Mouse (Mus musculus) limb, embryonic 15.5 days (tissue): ENCODE data around the gene Atp6v0d1. TPM values are rescaled to one million over a fixed set of nuclear protein-coding genes. Genes with fewer than 3 reads are reported as not detected.

Experiments used
- ATAC-seq: fragments of 200-750 bp; cut with Nextera tagmentation; 2 replicates; pipeline ENCODE4 v1.8.0; 2017; ENCODE audit warnings: low read depth, moderate TSS enrichment; ENCODE audit not compliant: insufficient number of reproducible peaks, low FRiP score, low TSS enrichment
- H3K27ac ChIP-seq: fragments of 300-500 bp; sonication (generic); 2 replicates; pipeline ENCODE4 v1.5.1; 2015; ENCODE audit warnings: moderate library complexity, mild to moderate bottlenecking, inconsistent platforms
- H3K27me3 ChIP-seq: fragments of 300-500 bp; sonication (generic); 2 replicates; pipeline ENCODE4 v1.6.1; 2015; ENCODE audit warnings: inconsistent platforms
- H3K36me3 ChIP-seq: fragments of 300-500 bp; sonication (generic); 2 replicates; pipeline ENCODE4 v1.6.1; 2015; ENCODE audit warnings: inconsistent platforms
- H3K4me1 ChIP-seq: fragments of 300-500 bp; sonication (generic); 2 replicates; pipeline ENCODE4 v1.6.1; 2015; ENCODE audit warnings: inconsistent platforms
- H3K4me2 ChIP-seq: fragments of 300-500 bp; sonication (generic); 2 replicates; pipeline ENCODE4 v1.6.1; 2015; ENCODE audit warnings: mild to moderate bottlenecking, inconsistent platforms
- H3K4me3 ChIP-seq: fragments of 300-500 bp; sonication (generic); 2 replicates; pipeline ENCODE4 v1.5.1; 2015; ENCODE audit warnings: mild to moderate bottlenecking, inconsistent platforms
- H3K9ac ChIP-seq: fragments of 300-500 bp; sonication (generic); 2 replicates; pipeline ENCODE4 v1.6.1; 2015; ENCODE audit warnings: inconsistent platforms
- H3K9me3 ChIP-seq: fragments of 300-500 bp; sonication (generic); 2 replicates; pipeline ENCODE4 v1.6.1; 2016; ENCODE audit warnings: inconsistent platforms
- WGBS: fragments of 180-500 bp; shearing (Covaris S2); methylation state at CpG from one replicate; pipeline ENCODE4 v1.1.7; 2015; 5-methylcytosine and 5-hydroxymethylcytosine counted together
- polyA plus RNA-seq: library from polyadenylated mRNA; unstranded; fragments of >200 nt; fragmentation: Nextera tagmentation; extraction: Ambion mirVana; gene quantifications from 2 replicates; pipeline ENCODE4 v1.2.1, GENCODE M21; 2015

Atp6v0d1 gene
- polyA plus RNA-seq, 1 experiment from 2014 or later, result 97.4 TPM

DNA sequence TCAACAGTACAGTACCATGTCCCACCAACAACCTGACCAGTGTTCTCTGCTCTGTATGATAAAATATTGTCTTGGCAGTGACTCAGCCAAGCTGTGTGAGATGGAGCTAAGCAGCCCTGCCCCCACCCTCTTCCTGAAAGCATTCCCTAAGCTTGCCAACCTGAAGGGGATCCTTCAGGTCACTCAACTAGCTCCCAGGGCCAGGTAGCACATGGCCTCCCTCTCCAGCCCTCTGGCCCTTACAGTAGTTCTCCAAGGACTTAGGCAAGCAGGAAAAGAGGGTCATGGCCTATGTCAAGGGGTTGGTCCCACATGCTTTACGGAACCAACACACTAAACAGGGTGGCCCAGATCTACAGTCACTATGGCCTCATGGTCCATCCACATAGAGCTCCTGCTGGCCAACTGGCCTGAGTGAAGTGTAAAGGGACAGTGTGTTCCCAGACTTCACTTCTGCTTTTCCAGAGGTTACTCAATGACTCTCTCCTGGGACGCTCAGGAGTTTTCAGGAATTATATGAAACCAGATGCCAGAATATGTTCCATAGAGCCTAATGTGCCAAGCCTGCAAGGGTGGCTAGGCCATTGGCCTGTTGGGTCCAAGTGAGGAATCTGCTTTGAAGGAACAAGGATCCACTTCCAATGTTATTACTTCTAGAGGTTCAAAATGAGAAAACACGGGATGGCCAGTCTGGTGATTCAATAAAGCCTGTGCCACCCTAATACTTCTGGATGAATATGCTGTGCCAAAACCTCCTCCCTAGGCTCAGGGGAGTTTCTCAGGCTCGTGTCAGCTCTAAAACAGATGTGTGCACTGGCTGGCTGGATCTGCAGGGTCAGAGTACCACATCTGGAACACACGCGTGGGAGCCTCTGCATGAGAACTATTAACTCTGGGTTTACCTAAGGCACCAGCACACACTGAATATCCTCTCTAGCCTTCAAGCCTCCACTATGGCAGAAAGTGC is 19.2 kb downstream of the Atp6v0d1 start:
- Histone ChIP-seq H3K9me3 (no peaks in the 10 kb centered on the region), H3K27me3 (no peaks in the 10 kb centered on the region), H3K4me1 (peaks cover 34% of the 10 kb centered on the region), H3K27ac (0 out of 2 replicates have a peak overlapping the region, but pooled peaks have one; percentile 18), H3K4me2 (no peak overlapping the region), H3K4me3 (no peak overlapping the region), H3K9ac (no peak overlapping the region), H3K36me3 (peaks cover 4% of the 10 kb centered on the region; the same call in 1 of the 2 replicates)
- WGBS, result 53% methylated on average over 6 of the region's 6 CpGs
- ATAC-seq, result no peak

- H3K27ac ChIP-seq, result peak overlapping the region; percentile 33; the same call in 1 of the 2 replicates
- no peaks in the 10 kb centered on the region for H3K27me3 ChIP-seq
- H3K36me3 ChIP-seq, result peaks cover 5% of the 10 kb centered on the region; the same call in 1 of the 2 replicates
- no peak for ATAC-seq
- H3K4me2 ChIP-seq, result no peak overlapping the region
- no peak overlapping the region for H3K4me3 ChIP-seq
- H3K9ac ChIP-seq, result no peak overlapping the region
- H3K9me3 ChIP-seq, result no peaks in the 10 kb centered on the region
- peaks cover 34% of the 10 kb centered on the region for H3K4me1 ChIP-seq
- WGBS, result 78% methylated on average over 3 of the region's 3 CpGs
These were observed 20.6 kb downstream of the Atp6v0d1 start for GRCm38 (mm10) chr8:105545249-105545648.

DNA sequence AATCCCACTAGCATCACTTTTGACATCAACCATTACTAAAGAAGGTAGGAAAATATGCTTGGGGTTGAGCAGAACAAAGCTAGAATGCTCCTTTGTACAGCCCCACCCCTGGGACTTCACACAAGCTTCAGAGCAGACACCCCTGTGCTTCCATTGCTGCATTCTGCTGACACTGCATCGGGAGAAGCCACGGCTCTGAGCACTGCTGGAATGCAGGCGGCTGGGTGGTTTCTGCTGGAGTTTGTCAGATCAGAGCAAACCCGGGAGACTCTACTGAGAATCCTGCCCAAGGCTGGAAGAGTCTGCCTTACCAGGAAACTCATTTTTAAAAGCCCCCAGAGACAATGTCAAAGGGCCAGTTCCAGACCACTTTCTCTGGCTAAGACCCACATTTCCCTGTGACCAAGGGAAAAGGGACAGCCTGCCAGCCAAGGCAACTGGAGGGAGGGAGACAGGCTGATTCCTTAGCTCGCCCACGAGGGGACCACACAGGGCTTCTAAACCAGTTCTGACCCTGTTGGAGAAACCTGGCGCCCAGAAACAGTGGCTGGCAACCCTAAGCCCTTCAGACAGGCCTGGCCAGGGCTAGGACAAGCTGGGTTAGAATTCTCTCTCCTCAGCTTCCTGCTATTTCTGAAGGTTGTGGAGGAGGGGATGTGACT is 21.2 kb downstream of the Atp6v0d1 start:
- Histone ChIP-seq H3K4me3 (no peak overlapping the region), H3K9me3 (no peaks in the 10 kb centered on the region), H3K4me1 (peaks cover 34% of the 10 kb centered on the region), H3K27me3 (no peaks in the 10 kb centered on the region), H3K27ac (peak overlapping the region; percentile 33; the same call in 1 of the 2 replicates), H3K9ac (no peak overlapping the region), H3K36me3 (peaks cover 5% of the 10 kb centered on the region; the same call in 1 of the 2 replicates), H3K4me2 (no peak overlapping the region)
- no peak for ATAC-seq
- WGBS, result 48% methylated on average over 7 of the region's 7 CpGs

DNA sequence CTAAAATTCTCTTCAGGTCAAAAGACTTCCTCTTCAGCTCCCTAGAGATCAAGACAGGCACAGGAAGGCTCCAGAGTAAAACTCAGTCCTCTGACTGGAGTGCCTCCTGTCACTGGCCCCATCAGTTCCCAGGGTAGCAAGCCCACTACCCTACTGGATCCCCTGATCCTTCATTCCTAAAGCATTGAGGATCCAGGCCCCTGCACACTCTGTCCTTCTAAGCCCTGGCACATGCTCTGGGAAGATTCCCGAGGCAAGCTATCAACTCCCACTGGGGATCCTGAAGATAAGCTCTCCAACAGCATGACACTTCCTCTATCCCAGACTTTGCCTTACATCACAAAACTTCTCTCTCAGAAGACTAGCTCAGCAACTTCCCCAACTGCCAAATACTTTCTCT is 22.1 kb downstream of the Atp6v0d1 start:
- H3K4me3 ChIP-seq, result no peak overlapping the region
- H3K27ac ChIP-seq, result no peak overlapping the region
- H3K27me3 ChIP-seq, result no peaks in the 10 kb centered on the region
- H3K4me2 ChIP-seq, result no peak overlapping the region
- no peaks in the 10 kb centered on the region for H3K9me3 ChIP-seq
- WGBS, result 54% methylated on average over 1 of the region's 1 CpGs
- peaks cover 13% of the 10 kb centered on the region for H3K36me3 ChIP-seq
- no peak overlapping the region for H3K9ac ChIP-seq
- ATAC-seq, result no peak
- peaks cover 34% of the 10 kb centered on the region for H3K4me1 ChIP-seq

GRCm38 (mm10) chr8:105542808-105543207 is 23.0 kb downstream of the Atp6v0d1 start:
- H3K9me3 ChIP-seq, result no peaks in the 10 kb centered on the region
- WGBS, result 86% methylated on average over 2 of the region's 2 CpGs
- no peak for ATAC-seq

DNA sequence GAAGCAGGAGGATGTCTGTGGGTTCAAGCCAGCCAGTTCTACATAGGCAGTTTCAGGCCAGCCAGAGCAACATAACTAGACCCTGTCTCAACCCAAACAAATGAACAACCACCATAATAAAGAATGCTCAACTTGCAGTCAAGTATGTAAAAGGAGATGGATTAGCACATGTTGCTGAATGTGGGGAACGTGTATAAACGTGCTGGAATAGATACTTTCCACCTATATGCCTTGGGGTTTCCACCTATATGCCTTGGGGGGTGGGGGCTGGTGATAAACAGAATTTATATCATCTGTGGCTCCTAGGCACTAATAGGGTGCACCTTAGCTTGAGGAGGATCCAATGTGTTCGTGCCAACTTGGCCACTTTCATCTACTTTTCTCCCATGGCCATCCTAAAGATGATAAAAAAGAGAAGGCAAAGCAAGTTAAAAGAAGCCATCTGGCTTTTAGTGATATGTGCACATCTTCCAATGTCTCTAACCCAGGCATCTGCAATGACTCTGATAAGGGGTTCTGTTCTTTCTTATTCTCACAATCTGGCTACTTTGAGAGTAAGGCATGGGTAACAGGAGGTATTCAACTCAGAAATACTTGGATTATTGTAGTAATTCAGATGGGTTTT is 23.7 kb downstream of the Atp6v0d1 start:
- 71% methylated on average over 3 of the region's 3 CpGs for WGBS
- peaks cover 31% of the 10 kb centered on the region for H3K4me1 ChIP-seq
- peaks cover 29% of the 10 kb centered on the region for H3K36me3 ChIP-seq
- H3K27me3 ChIP-seq, result no peaks in the 10 kb centered on the region
- H3K4me3 ChIP-seq, result no peak overlapping the region
- H3K4me2 ChIP-seq, result no peak overlapping the region
- H3K9ac ChIP-seq, result no peak overlapping the region
- H3K27ac ChIP-seq, result no peak overlapping the region
- no peaks in the 10 kb centered on the region for H3K9me3 ChIP-seq
- no peak for ATAC-seq

More at GRCm38 (mm10) chr8:105542808-105543207, 23.0 kb downstream of the Atp6v0d1 start:
- Histone ChIP-seq H3K9ac (no peak overlapping the region), H3K27me3 (no peaks in the 10 kb centered on the region), H3K4me2 (no peak overlapping the region), H3K4me1 (peaks cover 34% of the 10 kb centered on the region), H3K4me3 (no peak overlapping the region), H3K36me3 (peaks cover 22% of the 10 kb centered on the region), H3K27ac (no peak overlapping the region)

DNA sequence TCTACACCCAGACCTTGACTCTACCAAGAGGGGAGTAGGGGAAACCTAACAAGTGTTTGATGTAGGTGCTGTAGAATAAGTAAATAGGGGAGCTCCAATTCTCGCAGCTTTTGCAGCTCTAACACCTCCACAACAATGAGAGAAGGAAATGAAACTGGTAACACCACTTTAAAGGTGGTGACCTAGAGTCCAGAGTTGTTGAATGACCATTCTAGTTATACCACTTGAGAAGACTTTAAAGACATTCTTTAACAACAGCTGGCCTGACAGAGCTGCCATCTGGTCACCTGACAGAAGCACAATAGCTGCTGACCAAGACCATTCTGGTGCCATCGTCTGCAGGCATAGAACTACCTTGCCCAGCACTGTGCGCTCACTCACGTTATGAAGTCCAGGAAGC is 26.9 kb downstream of the Atp6v0d1 start:
- H3K4me2 ChIP-seq, result no peak overlapping the region
- H3K27ac ChIP-seq, result no peak overlapping the region
- no peak overlapping the region for H3K9ac ChIP-seq
- H3K36me3 ChIP-seq, result peaks cover 41% of the 10 kb centered on the region
- no peak overlapping the region for H3K4me3 ChIP-seq
- WGBS, result 83% methylated on average over 4 of the region's 4 CpGs
- H3K27me3 ChIP-seq, result no peaks in the 10 kb centered on the region
- H3K4me1 ChIP-seq, result peaks cover 4% of the 10 kb centered on the region; the same call in 1 of the 2 replicates
- ATAC-seq, result no peak
- H3K9me3 ChIP-seq, result no peaks in the 10 kb centered on the region

- peaks cover 10% of the 10 kb centered on the region for H3K4me1 ChIP-seq
- 0 out of 2 replicates have a peak, but pooled peaks have one; percentile 35 for ATAC-seq
- no peak overlapping the region for H3K4me3 ChIP-seq
- no peaks in the 10 kb centered on the region for H3K9me3 ChIP-seq
- H3K27me3 ChIP-seq, result no peaks in the 10 kb centered on the region
- peaks cover 41% of the 10 kb centered on the region for H3K36me3 ChIP-seq
- H3K9ac ChIP-seq, result no peak overlapping the region
- H3K27ac ChIP-seq, result no peak overlapping the region
- 81% methylated on average over 6 of the region's 6 CpGs for WGBS
- no peak overlapping the region for H3K4me2 ChIP-seq
These were observed 28.7 kb downstream of the Atp6v0d1 start for GRCm38 (mm10) chr8:105537011-105537677.

DNA sequence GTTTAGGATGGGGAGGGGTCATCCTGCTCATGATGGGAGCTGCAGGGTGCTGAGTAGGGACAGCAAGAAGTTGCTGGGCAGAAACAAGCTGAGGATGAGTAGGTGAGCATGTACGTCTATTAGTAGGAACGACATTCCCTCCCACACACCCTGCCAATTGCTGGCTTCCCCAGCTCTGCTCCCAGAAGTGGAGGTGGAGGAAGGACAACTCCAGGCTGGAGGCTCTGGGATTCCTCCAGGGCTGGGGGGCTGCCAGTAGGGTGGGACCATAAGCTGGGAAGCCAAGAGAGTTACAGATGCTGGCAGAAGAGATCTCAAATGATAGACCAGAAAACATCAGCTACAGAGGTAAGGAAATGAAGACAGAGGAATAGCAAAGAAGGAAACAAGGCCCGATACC is 29.3 kb downstream of the Atp6v0d1 start:
- Histone ChIP-seq H3K36me3 (peaks cover 39% of the 10 kb centered on the region), H3K27me3 (no peaks in the 10 kb centered on the region), H3K4me2 (no peak overlapping the region), H3K9me3 (no peaks in the 10 kb centered on the region), H3K27ac (no peak overlapping the region), H3K4me3 (no peak overlapping the region), H3K4me1 (peaks cover 10% of the 10 kb centered on the region), H3K9ac (no peak overlapping the region)
- ATAC-seq, result no peak
- WGBS, result 83% methylated on average over 3 of the region's 3 CpGs

- H3K4me3 ChIP-seq, result no peak overlapping the region
- no peak for ATAC-seq
- peaks cover 10% of the 10 kb centered on the region for H3K4me1 ChIP-seq
- no peak overlapping the region for H3K4me2 ChIP-seq
- H3K36me3 ChIP-seq, result peaks cover 52% of the 10 kb centered on the region
- no peaks in the 10 kb centered on the region for H3K27me3 ChIP-seq
- H3K9ac ChIP-seq, result no peak overlapping the region
- peak overlapping the region; percentile 54; the same call in 1 of the 2 replicates for H3K27ac ChIP-seq
- no peaks in the 10 kb centered on the region for H3K9me3 ChIP-seq
- WGBS, result 4% methylated on average over 1 of the region's 1 CpGs
These were observed 31.9 kb downstream of the Atp6v0d1 start for GRCm38 (mm10) chr8:105533892-105534329.

- H3K4me3 ChIP-seq, result no peak overlapping the region
- no peak overlapping the region for H3K4me2 ChIP-seq
- no peaks in the 10 kb centered on the region for H3K9me3 ChIP-seq
- H3K27ac ChIP-seq, result peak overlapping the region; percentile 54; the same call in 1 of the 2 replicates
- 22% methylated on average over 2 of the region's 2 CpGs for WGBS
- H3K9ac ChIP-seq, result no peak overlapping the region
- no peaks in the 10 kb centered on the region for H3K27me3 ChIP-seq
- peaks cover 52% of the 10 kb centered on the region for H3K36me3 ChIP-seq
- peak; percentile 33; the same call in 1 of the 2 replicates for ATAC-seq
- H3K4me1 ChIP-seq, result peaks cover 10% of the 10 kb centered on the region
These were observed 32.4 kb downstream of the Atp6v0d1 start for GRCm38 (mm10) chr8:105533439-105533838.
